In the genomic region with DNA sequence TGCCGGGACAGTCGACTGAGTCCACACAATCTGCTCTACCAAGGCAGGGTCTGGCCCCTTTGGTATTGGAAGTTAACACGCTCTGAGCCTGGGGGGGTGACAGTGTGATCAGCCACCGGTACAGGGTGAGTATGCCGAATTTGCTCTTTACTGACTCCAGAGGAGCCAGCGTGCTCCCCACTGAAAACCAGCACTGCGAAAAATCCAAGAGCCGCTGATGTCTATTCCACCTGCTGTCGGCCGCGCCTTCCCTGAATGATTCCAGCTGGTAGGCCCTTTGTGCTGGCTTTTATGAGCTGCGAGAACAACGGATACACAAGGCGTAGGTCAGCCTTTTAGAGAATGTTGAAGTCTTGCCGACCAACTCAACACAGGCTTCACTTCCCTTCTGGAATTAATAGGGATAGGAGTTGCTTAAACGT, we compare ENCODE assay signal across 21 mouse cellular contexts.
A peak's percentile ranks its signal among the peaks of the same experiment; 100 is the strongest.
DNase-seq lines count a peak whose midpoint lies in the region; ATAC-seq and TF ChIP-seq lines count a peak whose summit lies in the region.
"Had no signal": no experiment of that assay in that cellular context is flagged by ENCODE, and none has a peak within 500 bp of the region (broad histone marks: within the 10 kb centered on the region; RNA-seq: fewer than 3 reads in every experiment).

No protein-coding gene starts in this region.

- peak overlapping the region; percentile 43; the same call in 1 of the 2 replicates for H3K4me3 ChIP-seq in E14TG2a.4 (replicated peaks; ENCODE audit: low read length)
- no peak overlapping the region for H3K4me3 ChIP-seq in limb, embryonic 12.5 days (replicated peaks)
- H3K4me3 ChIP-seq in lung, adult 2 months (replicated peaks; ENCODE audit: extremely low read depth, low read depth, low read length): no peak overlapping the region
- H3K4me3 ChIP-seq: heart, adult 2 months; heart, embryonic 15.5 days; hindbrain, embryonic 13.5 days; intestine, embryonic 15.5 days; kidney, embryonic 15.5 days; megakaryocyte, embryonic 14.5 days had no signal

- H3K9ac ChIP-seq in limb, embryonic 12.5 days (replicated peaks): no peak overlapping the region
- H3K9ac ChIP-seq: heart, embryonic 15.5 days; hindbrain, embryonic 13.5 days; intestine, embryonic 15.5 days; kidney, embryonic 15.5 days; liver, embryonic 14.5 days had no signal

- intact Hi-C loops in gastrocnemius, postnatal 36 days (cut with DNase I): no loop called here

- H3K4me2 ChIP-seq in limb, embryonic 12.5 days: peak overlapping the region; percentile 47
- H3K4me2 ChIP-seq: heart, embryonic 15.5 days; hindbrain, embryonic 13.5 days; intestine, embryonic 15.5 days; kidney, embryonic 15.5 days had no signal

- peaks cover 10% of the 10 kb centered on the region for H3K4me1 ChIP-seq in E14TG2a.4 (replicated peaks; ENCODE audit: low read depth, low read length)
- H3K4me1 ChIP-seq in limb, embryonic 12.5 days (replicated peaks): peaks cover 35% of the 10 kb centered on the region
- H3K4me1 ChIP-seq in lung, adult 2 months (ENCODE audit: control insufficient read depth, insufficient read depth, low read length): no peaks in the 10 kb centered on the region
- H3K4me1 ChIP-seq: heart, embryonic 15.5 days; hindbrain, embryonic 13.5 days; intestine, embryonic 15.5 days; megakaryocyte, embryonic 14.5 days had no signal

- peak; percentile 23 for DNase-seq in gastrocnemius, postnatal 25 days
- DNase-seq in gastrocnemius, postnatal 36 days: no peak
- DNase-seq in brain, embryonic 14.5 days (ENCODE audit: low read depth): peak; percentile 20
- DNase-seq in adrenal gland, adult (ENCODE audit: inconsistent age in 2 of 2, low spot score in 1 of 2): no peak
- no peak for DNase-seq in lung, adult 2 months
- DNase-seq: adrenal gland, adult 2 months; B cell, adult 2 months; cerebellum, adult 11-12 months; heart, adult 2 months; lung, postnatal 10 days; thymus, postnatal 14 days had no signal

- 14% methylated on average over 16 of the region's 16 CpGs for WGBS in limb, embryonic 12.5 days
- 80% methylated on average over 16 of the region's 16 CpGs for WGBS in lung, adult 2 months

- no peak for TF ChIP-seq CTCF in E14TG2a.4 (conservative IDR thresholded peaks at IDR 0.05; ENCODE audit: low read length)
- TF ChIP-seq CTCF in brain, embryonic 14.5 days (IDR thresholded peaks at IDR 0.05; ENCODE audit: borderline replicate concordance, extremely low read depth, insufficient read depth, insufficient read length): no peak
- no peak for TF ChIP-seq CTCF in lung, adult 2 months (IDR thresholded peaks at IDR 0.05; ENCODE audit: insufficient read depth, low read length)

- H3K27me3 ChIP-seq in E14TG2a.4 (ENCODE audit: insufficient read depth, low read length): peaks cover 20% of the 10 kb centered on the region
- no peaks in the 10 kb centered on the region for H3K27me3 ChIP-seq in limb, embryonic 12.5 days
- H3K27me3 ChIP-seq: heart, embryonic 15.5 days; intestine, embryonic 15.5 days; megakaryocyte, embryonic 14.5 days had no signal

- peaks cover 10% of the 10 kb centered on the region; the same call in 1 of the 2 replicates for H3K9me3 ChIP-seq in E14TG2a.4 (ENCODE audit: low read length)
- 0 out of 2 replicates have a peak, but pooled peaks cover 7% of the 10 kb centered on the region for H3K9me3 ChIP-seq in limb, embryonic 12.5 days
- H3K9me3 ChIP-seq: heart, embryonic 15.5 days; hindbrain, embryonic 13.5 days; intestine, embryonic 15.5 days; kidney, embryonic 15.5 days had no signal

- peak; percentile 87 for ATAC-seq in limb, embryonic 12.5 days (ENCODE audit: insufficient number of reproducible peaks, insufficient read depth, low FRiP score, low TSS enrichment, low read depth)
- ATAC-seq in cerebellum, adult (ENCODE audit: insufficient number of reproducible peaks, low FRiP score, low TSS enrichment): no peak
- ATAC-seq: forebrain, embryonic 14.5 days; intestine, embryonic 15.5 days had no signal

- H3K36me3 ChIP-seq in E14TG2a.4 (ENCODE audit: insufficient read depth, low read length): no peaks in the 10 kb centered on the region
- no peaks in the 10 kb centered on the region for H3K36me3 ChIP-seq in limb, embryonic 12.5 days
- H3K36me3 ChIP-seq: heart, embryonic 15.5 days; hindbrain, embryonic 13.5 days; intestine, embryonic 15.5 days; kidney, embryonic 15.5 days had no signal

- H3K27ac ChIP-seq in limb, embryonic 12.5 days: peak overlapping the region; percentile 83
- H3K27ac ChIP-seq: heart, adult 2 months; heart, embryonic 15.5 days; hindbrain, embryonic 13.5 days; intestine, embryonic 15.5 days; kidney, embryonic 15.5 days; liver, embryonic 14.5 days had no signal

- TF ChIP-seq POLR2A in brain, embryonic 14.5 days (IDR thresholded peaks at IDR 0.05; ENCODE audit: borderline replicate concordance, extremely low read depth, insufficient read depth, insufficient read length, poor library complexity, severe bottlenecking): no peak
- no peak for TF ChIP-seq POLR2A in lung, adult 2 months (IDR thresholded peaks at IDR 0.05; ENCODE audit: borderline replicate concordance, extremely low read depth, low read depth, low read length)

Comparison
In these comparisons a context has a peak if more than half of its experiments do, and no peak if none do; other contexts are left out.
1. DNase-seq: peak in gastrocnemius, postnatal 25 days (single experiment) and brain, embryonic 14.5 days (single experiment); none in gastrocnemius, postnatal 36 days (0 of 2), adrenal gland, adult (0 of 2) and lung, adult 2 months (single experiment).